Mouse (Mus musculus) liver, embryonic 14.5 days (tissue): ENCODE measurements at regions not wholly inside any gene's neighbourhood (a gene's known extent, or its start where the extent isn't known, plus 50 kb on each side); places are given as distances from the start of the nearest gene placed in this dataset.

Source experiments
- ATAC-seq: fragments of 200-750 bp; cut with Nextera tagmentation; 2 replicates; pipeline ENCODE4 v1.8.0; 2017; ENCODE audit warnings: moderate number of reproducible peaks, mild to moderate bottlenecking, moderate library complexity; ENCODE audit not compliant: insufficient read depth
- DNase-seq, 3 experiments: peaks; one replicate each; pipeline ENCODE4 v3.0.0-alpha.2; 2012 to 2013; ENCODE audit warnings: low read depth in 3 of 3, low spot score in 3 of 3
- H3K27ac ChIP-seq: fragments of 300-500 bp; sonication (generic); 2 replicates; pipeline ENCODE4 v1.5.1; 2014; ENCODE audit warnings: moderate library complexity, mild to moderate bottlenecking, control low read depth, inconsistent platforms
- H3K27me3 ChIP-seq: fragments of 300-500 bp; sonication (generic); 2 replicates; pipeline ENCODE4 v1.6.1; 2014; ENCODE audit warnings: mild to moderate bottlenecking, low read length, moderate library complexity; ENCODE audit not compliant: control insufficient read depth, insufficient read depth
- H3K36me3 ChIP-seq: fragments of 300-500 bp; sonication (generic); replicated peaks from 2 replicates; pipeline ENCODE4 v1.6.1; 2014; ENCODE audit warnings: low read depth; ENCODE audit not compliant: control insufficient read depth, insufficient read depth
- H3K4me1 ChIP-seq, 2 experiments: fragments of 200-500 bp in 1 of 2; fragments of 300-500 bp in 1 of 2; sonication (generic) in 1 of 2; replicated peaks; 2 replicates each; pipeline ENCODE4 v1.6.1; 2012 to 2014; ENCODE audit warnings: antibody characterized with exemption in 1 of 2, inconsistent platforms in 1 of 2, low read length in 1 of 2; ENCODE audit not compliant: control insufficient read depth in 2 of 2, insufficient read depth in 2 of 2
- H3K4me2 ChIP-seq: fragments of 300-500 bp; sonication (generic); 2 replicates; pipeline ENCODE4 v1.6.1; 2014; ENCODE audit warnings: low read depth, mild to moderate bottlenecking, control low read depth, moderate library complexity
- H3K4me3 ChIP-seq, 2 experiments: fragments of 200-500 bp in 1 of 2; fragments of 300-500 bp in 1 of 2; sonication (generic) in 1 of 2; 2 replicates each; pipeline ENCODE4 v1.5.1; 2012 to 2014; ENCODE audit warnings: low read depth in 2 of 2, low read length in 2 of 2, mild to moderate bottlenecking in 2 of 2, control low read depth in 1 of 2, inconsistent platforms in 1 of 2, moderate library complexity in 1 of 2; ENCODE audit not compliant: insufficient read depth in 1 of 2
- H3K9ac ChIP-seq: fragments of 300-500 bp; sonication (generic); replicated peaks from 2 replicates; pipeline ENCODE4 v1.6.1; 2014; ENCODE audit warnings: mild to moderate bottlenecking, control low read depth, moderate library complexity
- H3K9me3 ChIP-seq: fragments of 300-500 bp; sonication (generic); 2 replicates; pipeline ENCODE4 v1.6.1; 2016; ENCODE audit warnings: low read length, mixed read lengths; ENCODE audit not compliant: control insufficient read depth
- CTCF ChIP-seq: IDR thresholded peaks from 2 replicates; pipeline ENCODE4 v1.5.1; 2016; ENCODE audit warnings: antibody characterized with exemption, low read depth, control low read depth
- EP300 ChIP-seq: IDR thresholded peaks from 2 replicates; pipeline ENCODE4 v1.6.1; 2016; ENCODE audit warnings: antibody characterized with exemption, low read depth
- WGBS: fragments of 180-500 bp; shearing (Covaris S2); extraction: QIAGEN DNeasy Blood & Tissue Kit; methylation state at CpG from one replicate; pipeline ENCODE4 v1.1.7; 2014; ENCODE audit not compliant: insufficient replicate concordance; 5-methylcytosine and 5-hydroxymethylcytosine counted together

- 39% methylated on average over 3 of the region's 3 CpGs for WGBS
- TF ChIP-seq CTCF (no peak), EP300 (no peak)
- ATAC-seq, result no peak
- no peaks in the 10 kb centered on the region for H3K36me3 ChIP-seq
- H3K27ac ChIP-seq, result no peak overlapping the region
- no peak overlapping the region for H3K9ac ChIP-seq
- no peaks in the 10 kb centered on the region for H3K9me3 ChIP-seq
- H3K27me3 ChIP-seq, result no peaks in the 10 kb centered on the region
- no peak overlapping the region for H3K4me3 ChIP-seq
- DNase-seq, result no peak
- H3K4me2 ChIP-seq, result no peak overlapping the region
- H3K4me1 ChIP-seq, result no peaks in the 10 kb centered on the region
Measured at GRCm38 (mm10) chr2:51049834-51050170, 99.1 kb downstream of the Rnd3 start.

- no peak for ATAC-seq
- Histone ChIP-seq H3K4me2 (no peak overlapping the region), H3K27me3 (no peaks in the 10 kb centered on the region), H3K27ac (no peak overlapping the region), H3K36me3 (no peaks in the 10 kb centered on the region), H3K9me3 (no peaks in the 10 kb centered on the region), H3K4me3 (no peak overlapping the region), H3K4me1 (no peaks in the 10 kb centered on the region), H3K9ac (no peak overlapping the region)
- WGBS, result 60% methylated on average over 8 of the region's 8 CpGs
- no peak for DNase-seq
- TF ChIP-seq CTCF (no peak), EP300 (no peak)
Measured at GRCm38 (mm10) chr2:51049101-51049833, 99.6 kb downstream of the Rnd3 start.

GRCm38 (mm10) chr2:51047520-51047919, 101.4 kb downstream of the Rnd3 start:
- Histone ChIP-seq H3K4me1 (no peaks in the 10 kb centered on the region), H3K9me3 (no peaks in the 10 kb centered on the region), H3K9ac (no peak overlapping the region), H3K4me3 (no peak overlapping the region), H3K4me2 (no peak overlapping the region), H3K36me3 (no peaks in the 10 kb centered on the region), H3K27ac (no peak overlapping the region), H3K27me3 (no peaks in the 10 kb centered on the region)
- no peak for DNase-seq
- 52% methylated on average over 5 of the region's 5 CpGs for WGBS
- ATAC-seq, result no peak
- TF ChIP-seq CTCF (no peak), EP300 (no peak)

GRCm38 (mm10) chr2:51045626-51046025, 103.3 kb downstream of the Rnd3 start:
- Histone ChIP-seq H3K9me3 (no peaks in the 10 kb centered on the region), H3K9ac (no peak overlapping the region), H3K27me3 (no peaks in the 10 kb centered on the region), H3K4me1 (no peaks in the 10 kb centered on the region), H3K4me3 (no peak overlapping the region), H3K27ac (no peak overlapping the region), H3K36me3 (no peaks in the 10 kb centered on the region), H3K4me2 (no peak overlapping the region)
- 69% methylated on average over 2 of the region's 2 CpGs for WGBS
- no peak for TF ChIP-seq EP300
- no peak for TF ChIP-seq CTCF
- ATAC-seq (no peak), DNase-seq (no peak)

GRCm38 (mm10) chr2:51041101-51041500, 107.8 kb downstream of the Rnd3 start:
- TF ChIP-seq CTCF (no peak), EP300 (no peak)
- no peaks in the 10 kb centered on the region for H3K9me3 ChIP-seq
- no peak overlapping the region for H3K4me2 ChIP-seq
- ATAC-seq (no peak), DNase-seq (no peak)
- H3K4me3 ChIP-seq, result no peak overlapping the region
- 58% methylated on average over 7 of the region's 7 CpGs for WGBS
- no peaks in the 10 kb centered on the region for H3K27me3 ChIP-seq
- no peaks in the 10 kb centered on the region for H3K4me1 ChIP-seq
- no peaks in the 10 kb centered on the region for H3K36me3 ChIP-seq
- no peak overlapping the region for H3K9ac ChIP-seq
- no peak overlapping the region for H3K27ac ChIP-seq
